Mouse (Mus musculus): ENCODE data around the gene Pes1.

GRCm38 (mm10) chr11:3981536-3981935, 17.8 kb downstream of the Pes1 start:
- TF ChIP-seq POLR2A (IDR thresholded peaks at IDR 0.05; ENCODE audit: control insufficient read depth in 1 of 2, insufficient read depth in 1 of 2, low read depth in 1 of 2, low read length in 2 of 2, poor library complexity in 1 of 2) = no peak
- no peak for TF ChIP-seq MAFK (IDR thresholded peaks at IDR 0.05; ENCODE audit: borderline replicate concordance, low read depth, low read length)
- no peak for TF ChIP-seq CTCF (IDR thresholded peaks at IDR 0.05 in 2 of 3, conservative IDR thresholded peaks at IDR 0.05 in 1 of 3; ENCODE audit: control insufficient read depth in 1 of 3, insufficient read depth in 1 of 3, low read depth in 2 of 3, low read length in 3 of 3, poor library complexity in 1 of 3, severe bottlenecking in 1 of 3)
